Mouse (Mus musculus) MEL (cell line): Measurements from ENCODE around the gene Ccdc40. TPM values are rescaled to one million over a fixed set of nuclear protein-coding genes. Genes with fewer than 3 reads are reported as not detected.

Source experiments
- DNase-seq: peaks from one replicate; pipeline ENCODE4 v3.0.0; 2011; ENCODE audit warnings: low read depth, low spot score
- H3K27ac ChIP-seq: 2 replicates; pipeline ENCODE4 v1.5.1; 2012; ENCODE audit warnings: low read depth, mild to moderate bottlenecking, control low read depth, low read length, moderate library complexity; ENCODE audit not compliant: control insufficient read depth
- H3K27me3 ChIP-seq, 2 experiments: fragments of 150-350 bp in 1 of 2; sonication (generic) in 1 of 2; 2 replicates each; pipeline ENCODE4 v1.6.1; 2012; ENCODE audit warnings: low read length in 2 of 2, mild to moderate bottlenecking in 2 of 2, improper control_type of control experiment in 1 of 2, moderate library complexity in 1 of 2; ENCODE audit not compliant: insufficient read depth in 2 of 2, control insufficient read depth in 1 of 2
- H3K36me3 ChIP-seq, 2 experiments: 2 replicates each; pipeline ENCODE4 v1.6.1; 2012 to 2014; ENCODE audit warnings: low read length in 2 of 2, improper control_type of control experiment in 1 of 2, inconsistent platforms in 1 of 2, mild to moderate bottlenecking in 1 of 2; ENCODE audit not compliant: insufficient read depth in 2 of 2, control insufficient read depth in 1 of 2
- H3K4me1 ChIP-seq, 2 experiments: fragments of 150-350 bp in 1 of 2; sonication (generic) in 1 of 2; 2 replicates each; pipeline ENCODE4 v1.6.1; 2012; ENCODE audit warnings: low read length in 2 of 2, improper control_type of control experiment in 1 of 2, mild to moderate bottlenecking in 1 of 2; ENCODE audit not compliant: insufficient read depth in 2 of 2, control insufficient read depth in 1 of 2
- H3K4me3 ChIP-seq, 2 experiments: fragments of 150-350 bp in 1 of 2; sonication (generic) in 1 of 2; 2 replicates each; pipeline ENCODE4 v1.5.1; 2012; ENCODE audit warnings: low read depth in 2 of 2, low read length in 2 of 2, mild to moderate bottlenecking in 2 of 2, moderate library complexity in 2 of 2, control low read depth in 1 of 2, improper control_type of control experiment in 1 of 2; ENCODE audit not compliant: control insufficient read depth in 1 of 2, insufficient read depth in 1 of 2
- H3K79me2 ChIP-seq: 2 replicates; pipeline ENCODE4 v1.6.1; 2012; ENCODE audit warnings: mild to moderate bottlenecking, low read length, moderate library complexity; ENCODE audit not compliant: control insufficient read depth, poor library complexity, insufficient read depth
- H3K9ac ChIP-seq: 2 replicates; pipeline ENCODE4 v1.6.1; 2012; ENCODE audit warnings: low read depth, mild to moderate bottlenecking, control low read depth, low read length, moderate library complexity; ENCODE audit not compliant: control insufficient read depth, poor library complexity, severe bottlenecking
- H3K9me3 ChIP-seq: fragments of 150-350 bp; sonication (generic); replicated peaks from 2 replicates; pipeline ENCODE4 v1.6.1; 2012; ENCODE audit warnings: mild to moderate bottlenecking, low read length, improper control_type of control experiment, moderate library complexity; ENCODE audit not compliant: insufficient read depth
- CTCF ChIP-seq, 3 experiments: IDR thresholded peaks in 2 of 3; conservative IDR thresholded peaks in 1 of 3; 2 replicates each; pipeline ENCODE4 v1.5.1; 2011 to 2012; ENCODE audit warnings: low read length in 3 of 3, low read depth in 2 of 3, mild to moderate bottlenecking in 2 of 3, improper control_type of control experiment in 1 of 3, inconsistent platforms in 1 of 3, mixed read lengths in 1 of 3, moderate library complexity in 1 of 3; ENCODE audit not compliant: control insufficient read depth in 1 of 3, insufficient read depth in 1 of 3, poor library complexity in 1 of 3, severe bottlenecking in 1 of 3
- E2F4 ChIP-seq: IDR thresholded peaks from 2 replicates; pipeline ENCODE4 v1.6.1; 2011; ENCODE audit warnings: low read depth, low read length, improper control_type of control experiment, borderline replicate concordance
- EP300 ChIP-seq, 2 experiments: IDR thresholded peaks; 2 replicates each; pipeline ENCODE4 v1.6.1; 2011; ENCODE audit warnings: improper control_type of control experiment in 2 of 2, low read length in 2 of 2, low read depth in 1 of 2, mild to moderate bottlenecking in 1 of 2
- GABPA ChIP-seq: IDR thresholded peaks from 2 replicates; pipeline ENCODE4 v1.6.1; 2012; ENCODE audit warnings: low read depth, mild to moderate bottlenecking, inconsistent platforms, low read length, improper control_type of control experiment, moderate library complexity
- GATA1 ChIP-seq: IDR thresholded peaks from 2 replicates; pipeline ENCODE4 v1.6.1; 2011; ENCODE audit warnings: low read depth, low read length, improper control_type of control experiment
- KAT2A ChIP-seq: conservative IDR thresholded peaks from 2 replicates; pipeline ENCODE4 v1.6.1; 2012; ENCODE audit warnings: low read depth, low read length, improper control_type of control experiment, inconsistent platforms
- MAZ ChIP-seq: IDR thresholded peaks from 2 replicates; pipeline ENCODE4 v1.6.1; 2012; ENCODE audit warnings: low read depth, mild to moderate bottlenecking, inconsistent platforms, low read length, improper control_type of control experiment
- MXI1 ChIP-seq: IDR thresholded peaks from 2 replicates; pipeline ENCODE4 v1.6.1; 2011; ENCODE audit warnings: mild to moderate bottlenecking, low read depth, low read length, improper control_type of control experiment
- NELFE ChIP-seq: IDR thresholded peaks from 2 replicates; pipeline ENCODE4 v1.6.1; 2011; ENCODE audit warnings: low read depth, low read length, improper control_type of control experiment
- POLR2AphosphoS5 ChIP-seq: IDR thresholded peaks from 2 replicates; pipeline ENCODE4 v1.6.1; 2012; ENCODE audit warnings: low read depth, borderline replicate concordance, mild to moderate bottlenecking, inconsistent platforms, low read length, moderate library complexity, mixed read lengths
- RCOR1 ChIP-seq: IDR thresholded peaks from 2 replicates; pipeline ENCODE4 v1.6.1; 2012; ENCODE audit warnings: low read depth, mild to moderate bottlenecking, inconsistent platforms, low read length, improper control_type of control experiment
- SIN3A ChIP-seq: IDR thresholded peaks from 2 replicates; pipeline ENCODE4 v1.6.1; 2012; ENCODE audit warnings: low read length, improper control_type of control experiment, inconsistent platforms
- SMC3 ChIP-seq: IDR thresholded peaks from 2 replicates; pipeline ENCODE4 v1.6.1; 2011; ENCODE audit warnings: low read depth, low read length, improper control_type of control experiment
- TCF12 ChIP-seq: IDR thresholded peaks from 2 replicates; pipeline ENCODE4 v1.6.1; 2014; ENCODE audit warnings: low read depth, mild to moderate bottlenecking, inconsistent platforms, low read length, improper control_type of control experiment, moderate library complexity
- UBTF ChIP-seq: IDR thresholded peaks from 2 replicates; pipeline ENCODE4 v1.6.1; 2012; ENCODE audit warnings: low read depth, mild to moderate bottlenecking, inconsistent platforms, low read length, improper control_type of control experiment, moderate library complexity, borderline replicate concordance; ENCODE audit not compliant: insufficient read depth
- USF1 ChIP-seq: IDR thresholded peaks from 2 replicates; pipeline ENCODE4 v1.6.1; 2014; ENCODE audit warnings: low read depth, mild to moderate bottlenecking, inconsistent platforms, low read length, improper control_type of control experiment, moderate library complexity
- ZC3H11A ChIP-seq: IDR thresholded peaks from 2 replicates; pipeline ENCODE4 v1.6.1; 2012; ENCODE audit warnings: low read depth, mild to moderate bottlenecking, inconsistent platforms, low read length, improper control_type of control experiment
- ZKSCAN1 ChIP-seq: IDR thresholded peaks from 2 replicates; pipeline ENCODE4 v1.6.1; 2012; ENCODE audit warnings: low read depth, mild to moderate bottlenecking, inconsistent platforms, low read length, improper control_type of control experiment, moderate library complexity
- ZMIZ1 ChIP-seq: IDR thresholded peaks from 2 replicates; pipeline ENCODE4 v1.6.1; 2012; ENCODE audit warnings: low read depth, mild to moderate bottlenecking, inconsistent platforms, low read length, improper control_type of control experiment, moderate library complexity
- ZNF384 ChIP-seq: IDR thresholded peaks from 2 replicates; pipeline ENCODE4 v1.6.1; 2012; ENCODE audit warnings: low read depth, mild to moderate bottlenecking, inconsistent platforms, low read length, improper control_type of control experiment
- polyA plus RNA-seq, 2 experiments: library from polyadenylated mRNA; stranded (reverse) in 1 of 2; unstranded in 1 of 2; fragments of >175 nt in 1 of 2; fragments of >200 nt in 1 of 2; gene quantifications; 2 replicates each; pipeline versions ENCODE4 v1.2.1 to v1.2.4; 2012; ENCODE audit warnings: low replicate concordance in 2 of 2, low read depth in 1 of 2; ENCODE audit not compliant: insufficient read length in 2 of 2, insufficient read depth in 1 of 2, missing spikeins in 1 of 2
- total RNA-seq: library from RNA; depleted of rRNA; stranded (reverse); fragments of 300-350 nt; gene quantifications from 2 replicates; pipeline ENCODE4 v1.2.3, GENCODE M21; 2012

The Ccdc40 gene
- total and polyA plus RNA-seq, 3 experiments: 0.46 to 1.9 TPM; not detected in 1

GRCm38 (mm10) chr11:119224926-119225325 lies 3.4 kb upstream of the Ccdc40 start:
- Histone ChIP-seq H3K4me1 (peaks cover 5 to 17% of the 10 kb centered on the region in 2 experiments; a peak in 3 of 4 replicates), H3K27me3 (0 out of 4 replicates have a peak, but pooled peaks cover 0 to 1% of the 10 kb centered on the region in 2 experiments), H3K36me3 (peaks cover 0 to 9% of the 10 kb centered on the region in 2 experiments; a peak in 3 of 4 replicates), H3K9me3 (no peaks in the 10 kb centered on the region), H3K79me2 (peaks cover 7% of the 10 kb centered on the region), H3K27ac (no peak overlapping the region), H3K9ac (no peak overlapping the region), H3K4me3 (no peak overlapping the region)
- no peak for TF ChIP-seq ZNF384
- no peak for TF ChIP-seq EP300 (IDR thresholded peaks at IDR 0.05; ENCODE audit: low read depth in 1 of 2, low read length in 2 of 2)
- TF ChIP-seq SIN3A: no peak
- no peak for TF ChIP-seq TCF12
- no peak for TF ChIP-seq ZMIZ1
- no peak for TF ChIP-seq MAZ
- TF ChIP-seq SMC3: no peak
- no peak for TF ChIP-seq NELFE
- TF ChIP-seq KAT2A: no peak
- TF ChIP-seq POLR2AphosphoS5: no peak
- TF ChIP-seq RCOR1: no peak
- no peak for TF ChIP-seq MXI1
- TF ChIP-seq ZC3H11A: no peak
- TF ChIP-seq UBTF: no peak
- TF ChIP-seq GATA1: no peak
- no peak for DNase-seq

- Histone ChIP-seq H3K4me3 (no peak overlapping the region), H3K27me3 (0 out of 4 replicates have a peak, but pooled peaks cover 0 to 1% of the 10 kb centered on the region in 2 experiments), H3K4me1 (peaks cover 5 to 17% of the 10 kb centered on the region in 2 experiments; a peak in 3 of 4 replicates), H3K9me3 (no peaks in the 10 kb centered on the region), H3K9ac (no peak overlapping the region), H3K36me3 (peaks cover 0 to 9% of the 10 kb centered on the region in 2 experiments; a peak in 3 of 4 replicates), H3K27ac (no peak overlapping the region), H3K79me2 (peaks cover 7% of the 10 kb centered on the region)
- TF ChIP-seq ZKSCAN1: no peak
- no peak for TF ChIP-seq GABPA
- TF ChIP-seq ZNF384: no peak
- no peak for TF ChIP-seq CTCF (IDR thresholded peaks at IDR 0.05 in 2 of 3, conservative IDR thresholded peaks at IDR 0.05 in 1 of 3; ENCODE audit: control insufficient read depth in 1 of 3, insufficient read depth in 1 of 3, low read depth in 2 of 3, low read length in 3 of 3, poor library complexity in 1 of 3, severe bottlenecking in 1 of 3)
- no peak for TF ChIP-seq MAZ
- TF ChIP-seq E2F4: no peak
- TF ChIP-seq USF1: no peak
- no peak for DNase-seq
Observed at GRCm38 (mm10) chr11:119225634-119226033, 2.7 kb upstream of the Ccdc40 start.
